Mouse (Mus musculus) E14TG2a.4 (cell line): ENCODE measurements around the gene Megf6.
A peak's percentile ranks its signal among the peaks of the same experiment; 100 is the strongest.

Experiments used
- H3K27me3 ChIP-seq: 2 replicates; pipeline ENCODE4 v1.6.1; 2014; ENCODE audit warnings: low read length, control low read depth; ENCODE audit not compliant: insufficient read depth
- H3K36me3 ChIP-seq: 2 replicates; pipeline ENCODE4 v1.6.1; 2014; ENCODE audit warnings: low read length, control low read depth; ENCODE audit not compliant: insufficient read depth
- H3K4me1 ChIP-seq: replicated peaks from 2 replicates; pipeline ENCODE4 v1.6.1; 2014; ENCODE audit warnings: low read depth, low read length, control low read depth
- H3K4me3 ChIP-seq: replicated peaks from 2 replicates; pipeline ENCODE4 v1.5.1; 2014; ENCODE audit warnings: mild to moderate bottlenecking, low read length
- H3K9me3 ChIP-seq: 2 replicates; pipeline ENCODE4 v1.6.1; 2014; ENCODE audit warnings: low read length, control low read depth
- CTCF ChIP-seq: conservative IDR thresholded peaks from 2 replicates; pipeline ENCODE4 v1.5.1; 2014; ENCODE audit warnings: low read length
- NANOG ChIP-seq: IDR thresholded peaks from 2 replicates; pipeline ENCODE4 v1.6.1; 2014; ENCODE audit warnings: borderline replicate concordance, low read length, mixed read lengths
- POU5F1 ChIP-seq: IDR thresholded peaks from 2 replicates; pipeline ENCODE4 v1.6.1; 2014; ENCODE audit warnings: low read length, borderline replicate concordance

Gene Megf6

GRCm38 (mm10) chr4:154170506-154171150 lies at the start of gene Megf6:
Gene Megf6, plus strand, starts transcription at chr4:154170730.
- peaks cover 26% of the 10 kb centered on the region for H3K4me1 ChIP-seq
- peak within 1 kb of the TSS; percentile 82 for H3K4me3 ChIP-seq
- no peaks in the 10 kb centered on the region; the same call in 1 of the 2 replicates for H3K9me3 ChIP-seq
- TF ChIP-seq CTCF (no peak), POU5F1 (no peak), NANOG (no peak)
- H3K27me3 ChIP-seq = peaks cover 75% of the 10 kb centered on the region
- H3K36me3 ChIP-seq = no peaks in the 10 kb centered on the region

- Histone ChIP-seq H3K9me3 (no peaks in the 10 kb centered on the region), H3K36me3 (no peaks in the 10 kb centered on the region), H3K4me1 (no peaks in the 10 kb centered on the region), H3K4me3 (no peak overlapping the region), H3K27me3 (peaks cover 79% of the 10 kb centered on the region)
- TF ChIP-seq POU5F1 (no peak), CTCF (no peak), NANOG (no peak)
These were observed 48.7 kb upstream of the Megf6 start for GRCm38 (mm10) chr4:154121800-154122199.

- Histone ChIP-seq H3K9me3 (no peaks in the 10 kb centered on the region), H3K4me1 (no peaks in the 10 kb centered on the region), H3K36me3 (no peaks in the 10 kb centered on the region), H3K4me3 (no peak overlapping the region), H3K27me3 (peaks cover 80% of the 10 kb centered on the region)
- TF ChIP-seq CTCF = no peak
- TF ChIP-seq POU5F1 = no peak
- TF ChIP-seq NANOG = no peak
These were observed 48.2 kb upstream of the Megf6 start for GRCm38 (mm10) chr4:154122374-154122773.

- no peaks in the 10 kb centered on the region for H3K9me3 ChIP-seq
- H3K27me3 ChIP-seq = peaks cover 77% of the 10 kb centered on the region
- no peak overlapping the region for H3K4me3 ChIP-seq
- H3K36me3 ChIP-seq = no peaks in the 10 kb centered on the region
- TF ChIP-seq CTCF (no peak), NANOG (no peak), POU5F1 (no peak)
- H3K4me1 ChIP-seq = no peaks in the 10 kb centered on the region
These were observed 47.0 kb upstream of the Megf6 start for GRCm38 (mm10) chr4:154123553-154123952.

- no peak overlapping the region for H3K4me3 ChIP-seq
- H3K4me1 ChIP-seq = no peaks in the 10 kb centered on the region
- H3K9me3 ChIP-seq = no peaks in the 10 kb centered on the region
- no peaks in the 10 kb centered on the region for H3K36me3 ChIP-seq
- H3K27me3 ChIP-seq = peaks cover 80% of the 10 kb centered on the region
- TF ChIP-seq POU5F1 (no peak), NANOG (no peak), CTCF (no peak)
These were observed 45.3 kb upstream of the Megf6 start for GRCm38 (mm10) chr4:154125202-154125601.

GRCm38 (mm10) chr4:154127273-154127672 lies 43.3 kb upstream of the Megf6 start:
- no peaks in the 10 kb centered on the region for H3K36me3 ChIP-seq
- no peak overlapping the region for H3K4me3 ChIP-seq
- peaks cover 78% of the 10 kb centered on the region for H3K27me3 ChIP-seq
- no peaks in the 10 kb centered on the region for H3K4me1 ChIP-seq
- H3K9me3 ChIP-seq = no peaks in the 10 kb centered on the region
- TF ChIP-seq CTCF = no peak
- TF ChIP-seq NANOG = no peak
- TF ChIP-seq POU5F1 = no peak

- H3K27me3 ChIP-seq = peaks cover 76% of the 10 kb centered on the region
- TF ChIP-seq NANOG (no peak), CTCF (no peak), POU5F1 (no peak)
- no peaks in the 10 kb centered on the region for H3K36me3 ChIP-seq
- no peaks in the 10 kb centered on the region for H3K4me1 ChIP-seq
- H3K9me3 ChIP-seq = no peaks in the 10 kb centered on the region
- H3K4me3 ChIP-seq = no peak overlapping the region
These were observed 40.6 kb upstream of the Megf6 start for GRCm38 (mm10) chr4:154129950-154130349.

- no peaks in the 10 kb centered on the region for H3K36me3 ChIP-seq
- no peaks in the 10 kb centered on the region for H3K4me1 ChIP-seq
- H3K4me3 ChIP-seq = no peak overlapping the region
- H3K9me3 ChIP-seq = no peaks in the 10 kb centered on the region
- TF ChIP-seq CTCF (no peak), POU5F1 (no peak), NANOG (no peak)
- peaks cover 80% of the 10 kb centered on the region for H3K27me3 ChIP-seq
These were observed 38.6 kb upstream of the Megf6 start for GRCm38 (mm10) chr4:154131894-154132293.

GRCm38 (mm10) chr4:154134803-154135202 lies 35.7 kb upstream of the Megf6 start:
- Histone ChIP-seq H3K36me3 (no peaks in the 10 kb centered on the region), H3K4me1 (peaks cover 5% of the 10 kb centered on the region), H3K27me3 (peaks cover 86% of the 10 kb centered on the region), H3K4me3 (no peak overlapping the region), H3K9me3 (no peaks in the 10 kb centered on the region)
- no peak for TF ChIP-seq CTCF
- TF ChIP-seq NANOG = no peak
- TF ChIP-seq POU5F1 = no peak
